Mouse (Mus musculus) heart, postnatal 0 days (tissue): ENCODE data around the gene Abhd10.

ENCODE experiments used
- CTCF ChIP-seq: IDR thresholded peaks from 2 replicates; pipeline ENCODE4 v1.5.1; 2016; ENCODE audit warnings: antibody characterized with exemption, control low read depth, low read depth
- EP300 ChIP-seq: IDR thresholded peaks from 2 replicates; pipeline ENCODE4 v1.6.1; 2016; ENCODE audit warnings: antibody characterized with exemption, low read depth

DNA sequence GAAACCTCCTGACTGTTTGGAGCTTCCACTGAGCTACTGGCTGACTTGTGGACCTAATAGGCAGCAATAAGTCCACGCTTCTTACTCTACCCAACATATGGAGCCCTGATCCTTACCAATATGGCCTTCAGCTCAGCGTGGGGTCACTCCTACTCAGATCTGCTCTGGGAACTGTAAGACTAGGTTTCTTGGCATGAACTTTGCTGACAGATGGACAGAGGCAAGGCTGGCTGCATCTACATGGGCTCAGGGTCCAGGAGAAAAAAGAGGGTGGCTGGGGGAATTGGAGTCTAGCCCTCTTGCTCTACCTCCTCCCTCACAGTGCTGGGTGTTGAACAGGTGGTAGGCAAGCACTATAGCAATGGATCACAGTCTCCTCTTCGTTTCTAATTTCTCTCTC is 55.9 kb downstream of the Abhd10 start:
- no peak for TF ChIP-seq CTCF
- TF ChIP-seq EP300: no peak
